In the genomic region with DNA sequence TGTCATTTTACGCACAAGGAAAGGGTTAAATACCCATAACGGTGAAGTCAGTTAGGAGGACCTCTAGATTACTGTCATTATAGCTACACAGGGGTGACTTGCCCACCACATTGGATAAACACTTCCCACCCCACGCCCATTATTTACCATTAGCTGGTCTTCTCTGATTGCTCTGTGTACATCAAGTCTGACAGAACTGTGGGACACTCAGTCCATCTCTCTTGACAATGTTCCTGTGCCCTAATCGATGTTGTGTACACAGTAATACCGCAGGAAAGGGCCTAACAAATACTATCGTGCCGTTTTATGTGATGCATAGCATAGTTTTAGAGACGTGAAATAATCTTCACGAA, we compare ENCODE assay signal across 8 mouse cellular contexts. TPM values are rescaled to one million over a fixed set of nuclear protein-coding genes. Genes with fewer than 3 reads are reported as not detected.
A peak's percentile ranks its signal among the peaks of the same experiment; 100 is the strongest.
DNase-seq lines count a peak whose midpoint lies in the region; ATAC-seq and TF ChIP-seq lines count a peak whose summit lies in the region.

No protein-coding gene starts in this region.

- TF ChIP-seq CTCF in lung, embryonic 14.5 days (IDR thresholded peaks at IDR 0.05; ENCODE audit: low read depth): no peak

- WGBS in lung, embryonic 14.5 days: 5% methylated on average over 9 of the region's 9 CpGs
- 5% methylated on average over 9 of the region's 9 CpGs for WGBS in embryonic facial prominence, embryonic 15.5 days
- 6% methylated on average over 9 of the region's 9 CpGs for WGBS in limb, embryonic 11.5 days
- 5% methylated on average over 9 of the region's 9 CpGs for WGBS in neural tube, embryonic 13.5 days

- H3K36me3 ChIP-seq in lung, embryonic 14.5 days (ENCODE audit: insufficient read depth): no peaks in the 10 kb centered on the region; the same call in 1 of the 2 replicates
- no peaks in the 10 kb centered on the region for H3K36me3 ChIP-seq in embryonic facial prominence, embryonic 15.5 days
- no peaks in the 10 kb centered on the region for H3K36me3 ChIP-seq in limb, embryonic 11.5 days (ENCODE audit: control insufficient read depth, insufficient read depth, low read length)
- no peaks in the 10 kb centered on the region for H3K36me3 ChIP-seq in neural tube, embryonic 13.5 days

- H3K4me3 ChIP-seq in lung, embryonic 14.5 days (ENCODE audit: low read depth, low read length): peak overlapping the region; percentile 83
- H3K4me3 ChIP-seq in embryonic facial prominence, embryonic 15.5 days (replicated peaks): peak overlapping the region; percentile 74
- H3K4me3 ChIP-seq in limb, embryonic 11.5 days (ENCODE audit: low read depth, low read length): peak overlapping the region; percentile 84
- peak overlapping the region; percentile 55 for H3K4me3 ChIP-seq in neural tube, embryonic 13.5 days

- H3K4me2 ChIP-seq in lung, embryonic 14.5 days: peak overlapping the region; percentile 63
- peak overlapping the region; percentile 67 for H3K4me2 ChIP-seq in embryonic facial prominence, embryonic 15.5 days (replicated peaks)
- H3K4me2 ChIP-seq in limb, embryonic 11.5 days (ENCODE audit: low read depth, severe bottlenecking): peak overlapping the region; percentile 65
- peak overlapping the region; percentile 82 for H3K4me2 ChIP-seq in neural tube, embryonic 13.5 days

- peak overlapping the region; percentile 82 for H3K9ac ChIP-seq in lung, embryonic 14.5 days
- peak overlapping the region; percentile 76 for H3K9ac ChIP-seq in embryonic facial prominence, embryonic 15.5 days
- peak overlapping the region; percentile 83 for H3K9ac ChIP-seq in limb, embryonic 11.5 days (ENCODE audit: low read length)
- peak overlapping the region; percentile 76 for H3K9ac ChIP-seq in neural tube, embryonic 13.5 days

- H3K27ac ChIP-seq in lung, embryonic 14.5 days (ENCODE audit: low read depth): peak overlapping the region; percentile 72
- H3K27ac ChIP-seq in embryonic facial prominence, embryonic 15.5 days (replicated peaks): peak overlapping the region; percentile 74
- 0 out of 2 replicates have a peak overlapping the region, but pooled peaks have one; percentile 2 for H3K27ac ChIP-seq in limb, embryonic 11.5 days (replicated peaks; ENCODE audit: low read depth, low read length)
- peak overlapping the region; percentile 70 for H3K27ac ChIP-seq in neural tube, embryonic 13.5 days (replicated peaks)

- DNase-seq in lung, embryonic 14.5 days: no peak
- DNase-seq in lung, postnatal 36 days: no peak
- no peak for DNase-seq in limb, embryonic 11.5 days (ENCODE audit: low spot score)
- DNase-seq in spleen, postnatal 36 days (ENCODE audit: low spot score in 2 of 2): no peak
- no peak for DNase-seq in left cerebral cortex, adult 9 months (ENCODE audit: low spot score in 2 of 2)
- no peak for DNase-seq in retina, embryonic 14.5 days (ENCODE audit: low spot score)

- H3K4me1 ChIP-seq in lung, embryonic 14.5 days (ENCODE audit: insufficient read depth): peaks cover 6% of the 10 kb centered on the region
- H3K4me1 ChIP-seq in embryonic facial prominence, embryonic 15.5 days: peaks cover 14% of the 10 kb centered on the region
- H3K4me1 ChIP-seq in limb, embryonic 11.5 days (ENCODE audit: control insufficient read depth, insufficient read depth, low read length): peaks cover 9% of the 10 kb centered on the region; the same call in 1 of the 2 replicates
- H3K4me1 ChIP-seq in neural tube, embryonic 13.5 days (replicated peaks): peaks cover 39% of the 10 kb centered on the region

- no peaks in the 10 kb centered on the region for H3K27me3 ChIP-seq in lung, embryonic 14.5 days (ENCODE audit: insufficient read depth, low read length)
- no peaks in the 10 kb centered on the region for H3K27me3 ChIP-seq in embryonic facial prominence, embryonic 15.5 days
- H3K27me3 ChIP-seq in limb, embryonic 11.5 days (ENCODE audit: control insufficient read depth, insufficient read depth, low read length): no peaks in the 10 kb centered on the region
- H3K27me3 ChIP-seq in neural tube, embryonic 13.5 days: no peaks in the 10 kb centered on the region

- ATAC-seq in lung, embryonic 14.5 days (ENCODE audit: insufficient read depth): peak; percentile 62
- peak; percentile 22; the same call in 1 of the 2 replicates for ATAC-seq in embryonic facial prominence, embryonic 15.5 days (ENCODE audit: insufficient number of reproducible peaks, low FRiP score, low TSS enrichment, low read depth)
- ATAC-seq in limb, embryonic 11.5 days (ENCODE audit: insufficient number of reproducible peaks, low FRiP score, low TSS enrichment, low read depth): peak; percentile 47; the same call in 1 of the 2 replicates
- peak; percentile 62 for ATAC-seq in neural tube, embryonic 13.5 days (ENCODE audit: low read depth)

- no peaks in the 10 kb centered on the region for H3K9me3 ChIP-seq in lung, embryonic 14.5 days (ENCODE audit: low read depth, low read length)
- H3K9me3 ChIP-seq in embryonic facial prominence, embryonic 15.5 days (replicated peaks): no peaks in the 10 kb centered on the region
- no peaks in the 10 kb centered on the region for H3K9me3 ChIP-seq in limb, embryonic 11.5 days (ENCODE audit: control insufficient read depth, low read length)
- no peaks in the 10 kb centered on the region for H3K9me3 ChIP-seq in neural tube, embryonic 13.5 days

RNA-seq across cellular contexts. Expression of gene Rbbp5, which starts 0.6 kb away (rescaled TPM):
- polyA plus RNA-seq in lung, embryonic 14.5 days (2014; fragmentation: Nextera tagmentation; extraction: Ambion mirVana): 46.1 and 47.5 TPM in 2 replicates
- 40.5 and 41.6 TPM in 2 replicates for polyA plus RNA-seq in embryonic facial prominence, embryonic 15.5 days (2015; fragmentation: Nextera tagmentation; extraction: Ambion mirVana)
- polyA plus RNA-seq in limb, embryonic 11.5 days (2014; fragmentation: Nextera tagmentation; extraction: Ambion mirVana): 64.7 and 66.9 TPM in 2 replicates
- 48.9 and 49.5 TPM in 2 replicates for polyA plus RNA-seq in neural tube, embryonic 13.5 days (2015; fragmentation: Nextera tagmentation; extraction: Ambion mirVana)

RNA-seq across cellular contexts. Expression of gene Tmem81, which starts 29.5 kb away (rescaled TPM):
- 1.3 and 2.7 TPM in 2 replicates for polyA plus RNA-seq in lung, embryonic 14.5 days (2014; fragmentation: Nextera tagmentation; extraction: Ambion mirVana)
- 1.9 and 2.0 TPM in 2 replicates for polyA plus RNA-seq in embryonic facial prominence, embryonic 15.5 days (2015; fragmentation: Nextera tagmentation; extraction: Ambion mirVana)
- 1.5 and 1.8 TPM in 2 replicates for polyA plus RNA-seq in limb, embryonic 11.5 days (2014; fragmentation: Nextera tagmentation; extraction: Ambion mirVana)
- polyA plus RNA-seq in neural tube, embryonic 13.5 days (2015; fragmentation: Nextera tagmentation; extraction: Ambion mirVana): 1.0 and 1.1 TPM in 2 replicates

RNA-seq across cellular contexts. Expression of gene Dstyk, which starts 59.2 kb away (rescaled TPM):
- 16.0 and 18.4 TPM in 2 replicates for polyA plus RNA-seq in lung, embryonic 14.5 days (2014; fragmentation: Nextera tagmentation; extraction: Ambion mirVana)
- 15.6 and 18.0 TPM in 2 replicates for polyA plus RNA-seq in embryonic facial prominence, embryonic 15.5 days (2015; fragmentation: Nextera tagmentation; extraction: Ambion mirVana)
- 15.2 and 18.7 TPM in 2 replicates for polyA plus RNA-seq in limb, embryonic 11.5 days (2014; fragmentation: Nextera tagmentation; extraction: Ambion mirVana)
- 9.2 and 9.8 TPM in 2 replicates for polyA plus RNA-seq in neural tube, embryonic 13.5 days (2015; fragmentation: Nextera tagmentation; extraction: Ambion mirVana)

Comparison
In these comparisons a context has a peak if more than half of its experiments do, and no peak if none do; other contexts are left out.
1. H3K27ac ChIP-seq: peak in every context shown above with its lines; median percentile 74 in embryonic facial prominence, embryonic 15.5 days; 72 in lung, embryonic 14.5 days; 70 in neural tube, embryonic 13.5 days; 2 in limb, embryonic 11.5 days.